Mouse (Mus musculus) kidney, embryonic 15.5 days (tissue): ENCODE data around the gene Gjb4. TPM values are rescaled to one million over a fixed set of nuclear protein-coding genes. Genes with fewer than 3 reads are reported as not detected.
A peak's percentile ranks its signal among the peaks of the same experiment; 100 is the strongest.

Experiments used
- ATAC-seq: fragments of 200-750 bp; cut with Nextera tagmentation; replicated peaks from 2 replicates; pipeline ENCODE4 v1.8.0; 2017; ENCODE audit warnings: moderate TSS enrichment; ENCODE audit not compliant: low FRiP score
- H3K27ac ChIP-seq: fragments of 300-500 bp; sonication (generic); 2 replicates; pipeline ENCODE4 v1.5.1; 2015; ENCODE audit warnings: mild to moderate bottlenecking, inconsistent platforms
- H3K27me3 ChIP-seq: fragments of 300-500 bp; sonication (generic); 2 replicates; pipeline ENCODE4 v1.6.1; 2015; ENCODE audit warnings: inconsistent platforms
- H3K36me3 ChIP-seq: fragments of 300-500 bp; sonication (generic); 2 replicates; pipeline ENCODE4 v1.6.1; 2015; ENCODE audit warnings: inconsistent platforms
- H3K4me1 ChIP-seq: fragments of 300-500 bp; sonication (generic); 2 replicates; pipeline ENCODE4 v1.6.1; 2015; ENCODE audit warnings: inconsistent platforms
- H3K4me2 ChIP-seq: fragments of 300-500 bp; sonication (generic); 2 replicates; pipeline ENCODE4 v1.6.1; 2015; ENCODE audit warnings: moderate library complexity, mild to moderate bottlenecking, inconsistent platforms
- H3K4me3 ChIP-seq: fragments of 300-500 bp; sonication (generic); replicated peaks from 2 replicates; pipeline ENCODE4 v1.5.1; 2015; ENCODE audit warnings: mild to moderate bottlenecking, inconsistent platforms
- H3K9ac ChIP-seq: fragments of 300-500 bp; sonication (generic); 2 replicates; pipeline ENCODE4 v1.6.1; 2015; ENCODE audit warnings: mild to moderate bottlenecking, inconsistent platforms
- H3K9me3 ChIP-seq: fragments of 300-500 bp; sonication (generic); replicated peaks from 2 replicates; pipeline ENCODE4 v1.6.1; 2016; ENCODE audit warnings: inconsistent platforms
- WGBS: fragments of 180-500 bp; shearing (Covaris S2); methylation state at CpG from one replicate; pipeline ENCODE4 v1.1.7; 2015; ENCODE audit warnings: mixed read lengths; 5-methylcytosine and 5-hydroxymethylcytosine counted together
- polyA plus RNA-seq: library from polyadenylated mRNA; unstranded; fragments of >200 nt; fragmentation: Nextera tagmentation; extraction: Ambion mirVana; gene quantifications from 2 replicates; pipeline ENCODE4 v1.2.1, GENCODE M21; 2015

The Gjb4 gene
- polyA plus RNA-seq, 1 experiment from 2014 or later: 1.1 TPM

DNA sequence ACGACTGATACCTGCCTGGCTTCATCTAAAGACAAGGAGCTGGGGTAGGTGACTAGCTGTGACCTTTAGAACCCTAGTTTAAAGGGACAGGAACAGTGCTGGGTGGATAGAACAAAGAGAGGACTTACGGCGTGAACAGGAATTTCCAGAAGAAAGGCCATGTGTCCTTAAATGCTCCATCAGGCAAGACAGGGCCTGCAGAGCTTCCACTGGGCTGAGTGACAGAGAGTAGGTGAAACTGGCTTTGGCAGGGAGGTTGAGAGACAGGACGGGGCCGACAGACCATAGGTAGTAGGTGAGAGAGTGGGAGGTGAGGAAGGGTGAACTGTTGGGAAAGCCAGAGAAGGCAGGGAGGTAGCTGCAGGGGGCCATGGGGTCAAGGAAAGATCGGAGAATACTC, 12.5 kb downstream of the Gjb4 start:
- H3K27me3 ChIP-seq: no peaks in the 10 kb centered on the region
- H3K27ac ChIP-seq: no peak overlapping the region
- H3K4me3 ChIP-seq: no peak overlapping the region
- WGBS: 53% methylated on average over 6 of the region's 6 CpGs
- H3K4me2 ChIP-seq: no peak overlapping the region
- H3K9ac ChIP-seq: no peak overlapping the region
- no peaks in the 10 kb centered on the region for H3K9me3 ChIP-seq
- H3K4me1 ChIP-seq: no peaks in the 10 kb centered on the region
- H3K36me3 ChIP-seq: no peaks in the 10 kb centered on the region
- no peak for ATAC-seq

DNA sequence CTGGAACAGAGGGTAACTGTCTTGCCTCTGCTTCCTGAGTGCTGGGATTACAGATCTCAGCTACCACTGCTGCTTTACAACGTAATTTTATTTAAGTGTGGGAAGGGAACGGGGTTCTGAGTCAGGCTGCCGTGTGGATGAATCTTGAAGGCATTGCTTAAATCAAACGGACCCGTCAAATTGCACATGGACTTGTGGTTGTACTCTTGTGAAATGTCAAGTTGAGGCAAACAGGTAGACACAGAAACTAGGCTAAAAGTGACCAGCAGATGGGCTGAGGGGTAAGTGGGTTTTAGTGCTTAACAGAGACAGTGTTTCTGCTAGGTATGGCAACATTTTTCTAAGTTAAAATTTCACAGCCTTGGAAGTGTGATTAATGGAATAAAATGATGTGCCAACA, 16.2 kb downstream of the Gjb4 start:
- no peak overlapping the region for H3K27ac ChIP-seq
- H3K36me3 ChIP-seq: no peaks in the 10 kb centered on the region
- no peaks in the 10 kb centered on the region for H3K4me1 ChIP-seq
- WGBS: 82% methylated on average over 5 of the region's 5 CpGs
- peaks cover 11% of the 10 kb centered on the region for H3K27me3 ChIP-seq
- no peak overlapping the region for H3K9ac ChIP-seq
- no peak overlapping the region for H3K4me2 ChIP-seq
- H3K9me3 ChIP-seq: no peaks in the 10 kb centered on the region
- no peak for ATAC-seq
- no peak overlapping the region for H3K4me3 ChIP-seq

DNA sequence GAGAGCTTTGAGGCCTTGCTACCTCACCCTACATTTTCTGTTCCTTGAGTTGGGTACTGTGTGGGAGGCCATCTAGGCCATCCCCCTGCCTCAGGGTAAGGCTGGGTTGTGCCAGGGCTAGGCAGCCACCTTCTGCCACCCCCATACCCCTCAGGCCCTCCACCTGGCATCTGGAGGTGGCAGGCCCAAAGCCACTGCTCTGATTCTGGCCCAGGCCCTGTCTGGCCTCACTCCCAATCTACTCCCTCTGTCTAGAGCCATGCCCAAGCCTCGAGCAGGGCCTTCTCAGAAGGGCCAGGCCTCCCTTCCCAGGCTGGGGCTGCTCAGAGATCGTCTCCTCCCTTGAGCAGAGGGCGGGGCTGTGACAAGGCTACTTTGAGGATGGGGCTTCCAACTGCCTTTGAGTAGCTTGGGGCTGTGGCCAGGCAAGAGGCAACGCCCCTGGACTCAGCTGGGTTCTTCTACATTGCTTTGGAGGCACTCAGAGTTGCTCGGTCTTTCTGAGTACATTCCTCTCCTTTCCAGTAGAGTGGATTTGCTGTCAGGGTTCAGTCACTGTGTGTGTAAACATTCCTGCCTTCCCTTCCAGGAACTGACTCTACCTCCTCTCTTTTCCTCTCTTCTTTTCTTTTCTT, 18.9 kb downstream of the Gjb4 start:
- Histone ChIP-seq H3K4me1 (peaks cover 16% of the 10 kb centered on the region), H3K36me3 (no peaks in the 10 kb centered on the region), H3K4me2 (no peak overlapping the region), H3K27me3 (peaks cover 38% of the 10 kb centered on the region), H3K9me3 (no peaks in the 10 kb centered on the region), H3K9ac (no peak overlapping the region), H3K27ac (no peak overlapping the region), H3K4me3 (no peak overlapping the region)
- ATAC-seq: peak; percentile 33; the same call in 1 of the 2 replicates
- 27% methylated on average over 5 of the region's 5 CpGs for WGBS

DNA sequence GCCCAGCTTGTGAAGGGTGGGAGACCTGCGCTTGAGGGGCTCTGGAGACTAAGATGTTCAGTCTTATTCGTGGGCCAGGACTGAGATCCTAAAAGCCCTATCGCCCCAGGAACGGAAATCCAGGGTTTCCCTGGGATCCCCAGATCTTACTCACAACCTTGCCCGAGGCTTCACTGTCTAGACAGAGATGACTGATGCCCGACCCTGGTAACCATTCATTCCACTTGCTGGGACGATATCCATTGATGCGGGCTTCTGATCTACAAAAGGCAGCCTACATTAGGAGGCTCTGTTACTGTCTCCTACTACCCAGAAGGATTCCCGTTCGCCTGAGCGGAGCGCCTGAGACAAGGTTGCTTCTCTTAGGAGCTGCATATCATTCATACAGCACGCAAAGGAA, 22.7 kb downstream of the Gjb4 start:
- Histone ChIP-seq H3K4me1 (peaks cover 25% of the 10 kb centered on the region), H3K9me3 (no peaks in the 10 kb centered on the region), H3K27me3 (peaks cover 71% of the 10 kb centered on the region), H3K36me3 (no peaks in the 10 kb centered on the region), H3K4me2 (peak overlapping the region; percentile 55; the same call in 1 of the 2 replicates), H3K27ac (no peak overlapping the region), H3K4me3 (0 out of 2 replicates have a peak overlapping the region, but pooled peaks have one; percentile 21), H3K9ac (no peak overlapping the region)
- 20% methylated on average over 13 of the region's 13 CpGs for WGBS
- no peak for ATAC-seq

DNA sequence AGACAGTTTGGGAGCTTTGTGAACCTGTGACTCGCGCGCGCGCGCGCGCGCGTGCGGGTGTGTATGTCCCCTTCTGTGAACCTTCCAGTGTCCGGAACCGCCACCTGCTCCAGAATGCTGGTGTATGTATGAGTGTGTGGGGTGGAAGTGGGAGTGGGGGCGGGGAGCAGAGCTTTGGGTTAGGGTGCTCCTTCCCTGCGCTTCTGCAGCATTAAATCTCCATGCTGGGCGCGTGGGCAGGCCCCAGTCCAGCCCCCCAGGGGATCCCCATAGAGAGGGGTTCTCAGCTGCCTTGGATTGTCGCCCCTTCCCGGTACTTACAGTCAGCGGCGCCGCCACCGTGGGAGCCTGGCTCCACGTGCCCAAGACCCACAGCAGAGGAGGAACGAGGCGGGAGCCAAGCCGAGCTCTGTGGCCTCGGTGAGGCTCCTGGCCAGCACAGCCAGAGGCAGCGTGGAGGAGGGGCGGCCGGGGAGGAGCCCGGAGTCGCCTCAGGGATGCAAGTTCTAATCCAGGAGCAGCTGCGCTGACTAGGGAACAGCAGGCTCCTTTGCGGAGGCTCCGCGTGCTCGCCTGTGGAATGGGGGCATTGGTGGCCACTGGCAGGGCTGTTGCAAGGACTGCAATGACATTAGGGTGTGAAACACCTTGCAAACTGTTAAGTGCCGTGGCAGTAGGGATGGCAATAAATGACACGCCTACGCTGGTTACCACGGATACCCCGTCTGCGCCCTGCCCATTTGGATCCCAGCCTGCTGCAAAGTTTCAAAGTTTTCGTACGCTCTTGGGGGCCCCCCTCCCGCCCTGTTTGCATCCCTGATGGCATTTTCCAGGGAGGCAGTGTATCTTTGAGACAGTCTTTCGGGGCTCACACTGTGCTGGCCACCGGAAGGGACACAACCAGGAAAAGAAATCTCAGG, 23.4 kb downstream of the Gjb4 start, which contains the start of gene Gjb3:
Gjb3 (minus strand) TSS at position 664 of the 920 bp plus-strand sequence.
- H3K4me3 ChIP-seq: peak within 1 kb of the TSS; percentile 21
- peaks cover 25% of the 10 kb centered on the region for H3K4me1 ChIP-seq
- no peaks in the 10 kb centered on the region for H3K9me3 ChIP-seq
- H3K4me2 ChIP-seq: peak within 1 kb of the TSS; percentile 55
- no peak within 1 kb of the TSS for H3K27ac ChIP-seq
- ATAC-seq: no peak
- H3K9ac ChIP-seq: no peak within 1 kb of the TSS
- H3K27me3 ChIP-seq: peaks cover 79% of the 10 kb centered on the region
- WGBS: 2% methylated on average over 48 of the region's 49 CpGs
- no peaks in the 10 kb centered on the region for H3K36me3 ChIP-seq

DNA sequence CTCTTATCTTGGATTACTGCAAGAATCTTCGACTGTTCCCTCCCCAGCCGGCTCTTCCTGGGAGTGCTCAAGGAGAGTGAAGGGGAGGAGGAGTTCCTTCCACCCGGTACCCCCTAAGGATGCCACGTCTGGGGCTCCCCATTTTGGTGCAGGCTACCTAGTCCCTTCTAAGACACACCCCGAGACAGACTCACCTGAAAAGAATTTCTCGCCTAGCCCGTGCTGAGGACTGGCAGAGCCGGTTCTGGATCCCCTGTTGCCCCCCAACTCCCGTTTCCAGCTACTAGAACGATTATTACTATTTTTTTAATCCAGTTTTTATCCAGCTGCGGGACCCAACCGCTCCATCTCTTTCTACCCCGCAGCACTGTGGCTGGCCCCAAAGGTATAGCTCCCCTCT, 24.1 kb downstream of the Gjb4 start:
- Histone ChIP-seq H3K4me3 (peak overlapping the region; percentile 21), H3K27me3 (peaks cover 84% of the 10 kb centered on the region), H3K4me1 (peaks cover 25% of the 10 kb centered on the region), H3K9ac (no peak overlapping the region), H3K4me2 (peak overlapping the region; percentile 55), H3K9me3 (no peaks in the 10 kb centered on the region), H3K36me3 (no peaks in the 10 kb centered on the region), H3K27ac (no peak overlapping the region)
- ATAC-seq: no peak
- WGBS: 1% methylated on average over 13 of the region's 13 CpGs

DNA sequence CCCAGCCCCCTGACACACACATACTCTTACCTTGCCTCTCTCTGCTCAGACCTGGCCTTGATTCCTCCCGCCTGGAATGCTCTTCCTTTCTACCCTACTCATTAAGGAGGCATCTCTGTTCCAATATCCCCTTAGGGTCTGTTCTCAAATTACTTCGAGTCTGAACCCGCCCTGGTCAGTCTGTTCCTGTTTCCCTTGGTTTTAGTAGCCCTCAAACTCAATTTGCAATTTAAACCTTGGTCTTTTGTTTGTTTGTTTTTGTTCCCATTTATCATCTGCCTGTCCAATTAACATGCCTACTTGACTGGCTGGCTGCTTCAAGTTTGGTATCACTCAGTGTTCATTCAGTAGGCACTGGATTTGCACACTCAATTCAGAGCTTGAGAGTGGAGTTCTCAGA, 24.8 kb downstream of the Gjb4 start:
- whole genome bisulfite sequencing: 0% methylated on average over 3 of the region's 3 CpGs
- H3K27ac ChIP-seq: no peak overlapping the region
- H3K36me3 ChIP-seq: no peaks in the 10 kb centered on the region
- H3K4me1 ChIP-seq: peaks cover 29% of the 10 kb centered on the region
- H3K9me3 ChIP-seq: no peaks in the 10 kb centered on the region
- no peak overlapping the region for H3K9ac ChIP-seq
- peaks cover 81% of the 10 kb centered on the region for H3K27me3 ChIP-seq
- ATAC-seq: no peak
- H3K4me3 ChIP-seq: no peak overlapping the region
- H3K4me2 ChIP-seq: no peak overlapping the region

DNA sequence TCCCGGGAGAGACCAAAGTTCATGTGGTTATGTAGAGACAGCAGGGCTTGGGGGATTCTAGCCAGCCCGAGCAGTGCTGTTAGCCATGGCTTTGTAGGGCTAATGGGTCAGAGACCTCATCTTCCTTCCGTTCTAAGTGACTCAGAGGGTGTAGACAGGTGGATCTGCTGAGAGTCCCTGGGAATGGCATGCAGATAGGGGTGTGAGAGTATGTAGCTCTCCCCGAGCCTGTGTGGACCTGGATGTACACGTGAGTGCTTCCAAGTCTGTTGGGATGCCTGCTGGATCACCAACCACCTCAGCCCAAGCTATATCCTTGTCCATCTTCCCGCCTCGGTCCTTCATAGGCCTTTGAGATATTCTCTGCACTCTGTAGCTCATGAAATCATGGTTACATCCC, 25.5 kb downstream of the Gjb4 start:
- H3K9me3 ChIP-seq: no peaks in the 10 kb centered on the region
- peaks cover 79% of the 10 kb centered on the region for H3K27me3 ChIP-seq
- 69% methylated on average over 7 of the region's 7 CpGs for WGBS
- H3K36me3 ChIP-seq: no peaks in the 10 kb centered on the region
- H3K4me2 ChIP-seq: no peak overlapping the region
- ATAC-seq: no peak
- H3K9ac ChIP-seq: no peak overlapping the region
- peaks cover 29% of the 10 kb centered on the region for H3K4me1 ChIP-seq
- H3K4me3 ChIP-seq: no peak overlapping the region
- H3K27ac ChIP-seq: no peak overlapping the region

DNA sequence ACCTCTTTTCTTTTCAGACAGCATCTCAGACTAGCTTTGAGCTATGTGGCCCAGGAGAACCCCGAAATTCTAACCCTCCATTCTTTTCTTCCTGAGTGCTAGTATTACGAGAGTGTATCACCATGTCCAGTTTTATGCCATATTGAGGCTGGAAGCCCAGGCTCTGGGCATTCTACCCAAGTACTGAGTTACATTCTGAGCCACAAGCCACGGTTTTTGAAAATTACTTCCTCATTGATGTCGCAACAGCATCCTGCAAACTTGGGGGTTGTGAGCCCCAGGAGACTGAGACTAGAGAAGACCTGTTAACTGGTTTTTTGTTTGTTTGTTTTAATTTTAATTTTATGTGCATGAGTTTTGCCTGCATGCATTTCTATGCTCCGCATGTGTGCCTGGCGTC, 26.1 kb downstream of the Gjb4 start:
- Histone ChIP-seq H3K4me2 (no peak overlapping the region), H3K9ac (no peak overlapping the region), H3K27me3 (peaks cover 74% of the 10 kb centered on the region), H3K36me3 (no peaks in the 10 kb centered on the region), H3K27ac (no peak overlapping the region), H3K9me3 (no peaks in the 10 kb centered on the region), H3K4me1 (peaks cover 29% of the 10 kb centered on the region), H3K4me3 (no peak overlapping the region)
- WGBS: 72% methylated on average over 6 of the region's 6 CpGs
- ATAC-seq: no peak

DNA sequence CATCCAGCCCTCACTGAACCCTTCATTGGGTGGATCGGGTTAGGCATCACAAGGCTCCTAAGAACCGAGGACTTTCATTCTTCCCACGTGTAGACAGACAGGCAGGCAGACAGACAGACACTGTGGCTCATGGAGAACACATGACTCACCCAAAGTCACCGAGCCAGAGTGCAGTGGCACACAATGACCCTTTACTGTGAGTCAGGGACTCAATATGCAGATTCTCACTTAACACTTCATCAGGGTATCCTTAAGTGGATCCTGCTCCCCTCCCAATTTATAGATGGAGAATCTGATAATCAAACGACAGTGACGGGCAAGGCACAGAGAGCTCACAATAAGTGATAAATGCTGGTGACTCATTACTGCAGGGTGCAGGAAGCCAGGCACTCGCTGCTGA, 26.6 kb downstream of the Gjb4 start:
- no peak overlapping the region for H3K27ac ChIP-seq
- no peak overlapping the region for H3K4me2 ChIP-seq
- no peaks in the 10 kb centered on the region for H3K36me3 ChIP-seq
- WGBS: 57% methylated on average over 7 of the region's 7 CpGs
- ATAC-seq: no peak
- H3K9ac ChIP-seq: no peak overlapping the region
- H3K9me3 ChIP-seq: no peaks in the 10 kb centered on the region
- peaks cover 69% of the 10 kb centered on the region for H3K27me3 ChIP-seq
- peaks cover 29% of the 10 kb centered on the region for H3K4me1 ChIP-seq
- no peak overlapping the region for H3K4me3 ChIP-seq

DNA sequence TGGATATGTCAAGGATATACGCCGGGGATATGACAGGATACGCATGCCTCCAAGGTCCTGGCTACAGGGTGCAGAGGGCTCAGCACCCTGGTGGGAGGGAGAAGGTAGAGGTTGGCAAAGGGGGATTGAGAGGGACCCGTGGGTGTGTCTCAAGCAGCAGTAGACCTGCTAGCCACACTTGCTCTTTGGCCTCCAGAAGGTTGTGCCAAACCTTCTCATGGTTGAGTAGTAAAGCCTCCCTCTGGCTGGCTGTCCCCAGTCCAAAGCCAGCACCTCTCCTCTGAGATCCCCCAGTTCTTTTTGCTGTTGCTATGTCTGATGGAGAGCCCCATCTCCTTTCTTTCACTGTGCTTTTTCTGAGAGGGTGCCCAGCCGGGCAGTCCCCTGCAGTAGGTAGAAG, 28.6 kb downstream of the Gjb4 start:
- no peak for ATAC-seq
- no peaks in the 10 kb centered on the region for H3K36me3 ChIP-seq
- no peak overlapping the region for H3K4me2 ChIP-seq
- H3K27ac ChIP-seq: no peak overlapping the region
- peaks cover 16% of the 10 kb centered on the region for H3K4me1 ChIP-seq
- peaks cover 56% of the 10 kb centered on the region for H3K27me3 ChIP-seq
- WGBS: 85% methylated on average over 5 of the region's 5 CpGs
- H3K9ac ChIP-seq: no peak overlapping the region
- H3K4me3 ChIP-seq: no peak overlapping the region
- no peaks in the 10 kb centered on the region for H3K9me3 ChIP-seq

DNA sequence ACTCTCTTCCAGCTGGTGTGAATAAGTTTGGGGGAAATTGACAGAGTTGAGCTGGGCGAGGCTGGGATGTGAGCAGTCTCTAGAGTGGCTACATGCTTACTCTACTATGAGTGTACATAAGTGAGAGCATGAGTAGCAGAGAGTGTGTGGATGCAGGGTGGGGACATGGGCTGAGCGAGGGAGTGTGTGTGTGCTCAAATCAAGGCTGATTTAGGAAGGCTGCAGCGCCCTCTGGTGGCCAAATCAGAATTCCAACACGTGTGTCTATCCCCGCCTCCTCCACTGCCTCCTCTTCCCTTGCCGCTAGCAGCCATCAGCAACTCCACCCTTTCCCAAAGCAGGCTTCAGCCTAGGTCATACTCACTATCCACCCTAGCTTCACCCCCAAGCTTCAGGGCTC, 29.1 kb downstream of the Gjb4 start:
- peaks cover 11% of the 10 kb centered on the region for H3K4me1 ChIP-seq
- H3K9ac ChIP-seq: no peak overlapping the region
- no peak overlapping the region for H3K27ac ChIP-seq
- peaks cover 56% of the 10 kb centered on the region for H3K27me3 ChIP-seq
- H3K36me3 ChIP-seq: no peaks in the 10 kb centered on the region
- H3K9me3 ChIP-seq: no peaks in the 10 kb centered on the region
- WGBS: 9% methylated on average over 6 of the region's 6 CpGs
- ATAC-seq: 0 out of 2 replicates have a peak, but pooled peaks have one; percentile 27
- no peak overlapping the region for H3K4me3 ChIP-seq
- no peak overlapping the region for H3K4me2 ChIP-seq
